Mouse (Mus musculus): ENCODE measurements around the gene Myo19. TPM values are rescaled to one million over a fixed set of nuclear protein-coding genes. Genes with fewer than 3 reads are reported as not detected.

Gene Myo19
- polyA plus RNA-seq, 1 experiment from 2014 or later, result 6.6 TPM

- Histone ChIP-seq H3K9me3 (replicated peaks; ENCODE audit: control insufficient read depth, low read length) (no peaks in the 10 kb centered on the region), H3K27ac (ENCODE audit: low read length) (peak overlapping the region; percentile 98), H3K9ac (ENCODE audit: low read length) (peak overlapping the region; percentile 95), H3K4me2 (ENCODE audit: low read depth, low read length) (peak overlapping the region; percentile 97), H3K4me3 (ENCODE audit: low read length) (peak overlapping the region; percentile 95), H3K36me3 (ENCODE audit: control insufficient read depth, insufficient read depth) (peaks cover 23% of the 10 kb centered on the region), H3K27me3 (ENCODE audit: control insufficient read depth, insufficient read depth, low read length) (no peaks in the 10 kb centered on the region), H3K4me1 (ENCODE audit: control insufficient read depth, insufficient read depth, low read length) (peaks cover 14% of the 10 kb centered on the region)
- 57% methylated on average over 9 of the region's 9 CpGs for WGBS
- no peak for ATAC-seq (replicated peaks; ENCODE audit: extremely low read depth, insufficient read depth, low FRiP score)
These were observed 1.0 kb downstream of the Myo19 start for GRCm38 (mm10) chr11:84880971-84881370.

DNA sequence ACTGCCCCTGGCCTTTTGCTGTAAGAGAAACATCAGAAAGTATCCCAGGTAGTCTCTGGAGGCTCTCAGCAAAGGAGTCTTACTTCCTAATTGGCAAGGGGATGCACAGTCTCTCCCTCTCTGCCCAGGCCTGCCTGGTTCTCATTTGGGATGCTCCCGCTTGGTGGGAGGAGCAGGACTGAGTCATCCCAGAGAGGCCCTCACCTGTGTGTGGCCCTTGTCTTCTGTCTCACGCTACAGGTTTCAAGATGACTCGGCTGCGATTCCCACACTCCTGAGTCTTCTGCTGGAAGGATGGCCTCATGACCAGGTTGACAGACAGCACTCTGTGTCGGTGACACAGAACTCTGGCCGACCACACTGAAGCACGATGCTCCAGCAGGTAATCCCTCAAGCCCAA is 2.4 kb downstream of the Myo19 start:
- 93% methylated on average over 7 of the region's 7 CpGs for WGBS
- Histone ChIP-seq H3K36me3 (ENCODE audit: control insufficient read depth, insufficient read depth) (peaks cover 30% of the 10 kb centered on the region), H3K27me3 (ENCODE audit: control insufficient read depth, insufficient read depth, low read length) (no peaks in the 10 kb centered on the region), H3K4me2 (ENCODE audit: low read depth, low read length) (no peak overlapping the region), H3K4me1 (ENCODE audit: control insufficient read depth, insufficient read depth, low read length) (peaks cover 14% of the 10 kb centered on the region), H3K27ac (ENCODE audit: low read length) (no peak overlapping the region), H3K9ac (ENCODE audit: low read length) (no peak overlapping the region), H3K9me3 (replicated peaks; ENCODE audit: control insufficient read depth, low read length) (no peaks in the 10 kb centered on the region), H3K4me3 (ENCODE audit: low read length) (no peak overlapping the region)
- no peak for ATAC-seq (replicated peaks; ENCODE audit: extremely low read depth, insufficient read depth, low FRiP score)

- no peak overlapping the region for H3K9ac ChIP-seq (ENCODE audit: low read length)
- no peaks in the 10 kb centered on the region for H3K9me3 ChIP-seq (replicated peaks; ENCODE audit: control insufficient read depth, low read length)
- ATAC-seq (replicated peaks; ENCODE audit: extremely low read depth, insufficient read depth, low FRiP score), result no peak
- H3K4me2 ChIP-seq (ENCODE audit: low read depth, low read length), result no peak overlapping the region
- WGBS, result 78% methylated on average over 4 of the region's 4 CpGs
- no peak overlapping the region for H3K4me3 ChIP-seq (ENCODE audit: low read length)
- peaks cover 9% of the 10 kb centered on the region for H3K4me1 ChIP-seq (ENCODE audit: control insufficient read depth, insufficient read depth, low read length)
- H3K27me3 ChIP-seq (ENCODE audit: control insufficient read depth, insufficient read depth, low read length), result no peaks in the 10 kb centered on the region
- H3K36me3 ChIP-seq (ENCODE audit: control insufficient read depth, insufficient read depth), result peaks cover 47% of the 10 kb centered on the region
- no peak overlapping the region for H3K27ac ChIP-seq (ENCODE audit: low read length)
These were observed 5.3 kb downstream of the Myo19 start for GRCm38 (mm10) chr11:84885238-84885637.

DNA sequence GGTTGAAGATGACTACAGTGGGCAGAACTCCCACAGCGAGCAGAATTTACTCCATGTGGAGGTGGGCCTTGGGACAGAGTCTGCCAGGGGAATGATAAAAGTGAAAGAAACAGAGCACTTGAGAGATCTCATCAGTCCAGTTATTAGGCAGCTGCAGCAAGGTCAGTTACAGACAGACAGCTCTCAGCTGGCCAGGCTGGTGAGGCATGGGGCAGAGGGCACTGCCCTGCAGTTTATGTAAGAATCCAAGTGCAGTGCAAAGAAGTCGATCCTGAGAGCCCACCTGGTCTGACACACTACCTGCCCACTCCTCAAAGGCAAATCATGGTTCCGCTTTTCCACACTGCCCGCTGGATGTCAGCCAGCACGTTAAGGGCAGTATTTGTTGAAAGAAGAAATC is 6.3 kb downstream of the Myo19 start:
- H3K4me3 ChIP-seq (ENCODE audit: low read length), result no peak overlapping the region
- WGBS, result 86% methylated on average over 5 of the region's 5 CpGs
- no peak for ATAC-seq (replicated peaks; ENCODE audit: extremely low read depth, insufficient read depth, low FRiP score)

DNA sequence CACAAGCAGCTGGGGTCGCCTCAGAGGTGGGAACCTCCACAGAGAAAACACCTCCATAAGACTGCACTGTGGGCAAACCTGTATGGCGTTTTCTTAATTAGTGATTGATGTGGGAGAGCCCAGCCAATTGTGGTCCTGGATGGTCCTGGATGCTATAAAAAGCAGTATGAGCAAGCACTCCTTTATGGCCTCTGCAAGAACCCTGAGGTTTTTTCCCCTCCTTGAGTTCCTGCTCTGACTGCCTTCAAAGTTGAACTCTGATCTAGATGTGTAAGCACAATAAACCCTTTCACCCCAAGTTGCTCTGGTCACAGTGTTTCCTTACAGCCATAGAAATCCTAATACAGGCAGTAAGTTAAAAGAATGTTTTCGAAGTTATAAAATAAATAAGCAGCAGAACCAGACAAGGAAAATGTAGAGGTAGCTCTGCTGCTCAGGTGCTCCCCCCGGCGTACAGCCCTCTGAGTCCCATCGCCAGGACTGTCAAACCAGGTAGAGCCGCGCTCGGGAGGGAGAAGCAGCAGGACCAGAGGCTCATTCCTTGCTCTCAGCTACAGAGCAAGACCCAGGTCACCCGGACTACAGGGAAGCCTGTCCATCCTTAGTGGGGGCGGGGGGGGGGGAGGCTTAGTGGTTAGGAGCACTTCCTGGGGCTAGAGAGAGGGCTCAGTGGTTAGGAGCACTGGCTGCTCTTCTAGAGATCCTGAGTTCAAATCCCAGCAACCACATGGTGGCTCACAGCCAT is 7.0 kb downstream of the Myo19 start:
- Histone ChIP-seq H3K4me1 (ENCODE audit: control insufficient read depth, insufficient read depth, low read length) (no peaks in the 10 kb centered on the region), H3K4me2 (ENCODE audit: low read depth, low read length) (no peak overlapping the region), H3K9ac (ENCODE audit: low read length) (no peak overlapping the region), H3K27ac (ENCODE audit: low read length) (no peak overlapping the region), H3K9me3 (replicated peaks; ENCODE audit: control insufficient read depth, low read length) (no peaks in the 10 kb centered on the region), H3K4me3 (ENCODE audit: low read length) (no peak overlapping the region), H3K27me3 (ENCODE audit: control insufficient read depth, insufficient read depth, low read length) (no peaks in the 10 kb centered on the region), H3K36me3 (ENCODE audit: control insufficient read depth, insufficient read depth) (peaks cover 52% of the 10 kb centered on the region)
- ATAC-seq (replicated peaks; ENCODE audit: extremely low read depth, insufficient read depth, low FRiP score), result no peak
- 92% methylated on average over 11 of the region's 11 CpGs for WGBS

More for the DNA sequence above, 6.3 kb downstream of the Myo19 start:
- no peak overlapping the region for H3K4me2 ChIP-seq (ENCODE audit: low read depth, low read length)
- no peak overlapping the region for H3K27ac ChIP-seq (ENCODE audit: low read length)
- H3K27me3 ChIP-seq (ENCODE audit: control insufficient read depth, insufficient read depth, low read length), result no peaks in the 10 kb centered on the region
- H3K9me3 ChIP-seq (replicated peaks; ENCODE audit: control insufficient read depth, low read length), result no peaks in the 10 kb centered on the region
- H3K36me3 ChIP-seq (ENCODE audit: control insufficient read depth, insufficient read depth), result peaks cover 49% of the 10 kb centered on the region
- H3K9ac ChIP-seq (ENCODE audit: low read length), result no peak overlapping the region
- peaks cover 4% of the 10 kb centered on the region for H3K4me1 ChIP-seq (ENCODE audit: control insufficient read depth, insufficient read depth, low read length)

DNA sequence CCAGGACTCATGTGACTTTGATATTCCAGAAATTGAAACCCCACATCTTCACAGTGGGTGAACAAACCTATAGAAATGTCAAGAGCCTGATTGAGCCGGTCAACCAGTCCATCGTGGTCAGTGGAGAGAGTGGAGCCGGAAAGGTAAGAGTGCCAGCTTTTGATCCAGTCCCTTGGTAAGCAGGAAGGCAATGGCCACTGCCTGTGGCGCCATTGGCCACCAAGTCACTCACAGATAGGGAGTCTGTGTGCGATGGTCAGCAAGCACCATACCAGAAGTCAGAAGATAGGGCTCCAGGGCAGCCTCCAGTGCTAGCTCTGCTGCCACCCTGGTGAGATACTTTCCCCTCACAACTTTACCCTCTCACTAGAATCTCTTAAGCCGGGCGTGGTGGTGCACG is 8.1 kb downstream of the Myo19 start:
- H3K4me2 ChIP-seq (ENCODE audit: low read depth, low read length), result no peak overlapping the region
- ATAC-seq (replicated peaks; ENCODE audit: extremely low read depth, insufficient read depth, low FRiP score), result no peak
- no peak overlapping the region for H3K27ac ChIP-seq (ENCODE audit: low read length)
- 94% methylated on average over 8 of the region's 8 CpGs for whole genome bisulfite sequencing
- H3K9me3 ChIP-seq (replicated peaks; ENCODE audit: control insufficient read depth, low read length), result no peaks in the 10 kb centered on the region
- H3K36me3 ChIP-seq (ENCODE audit: control insufficient read depth, insufficient read depth), result peaks cover 52% of the 10 kb centered on the region
- no peak overlapping the region for H3K4me3 ChIP-seq (ENCODE audit: low read length)
- H3K4me1 ChIP-seq (ENCODE audit: control insufficient read depth, insufficient read depth, low read length), result no peaks in the 10 kb centered on the region
- H3K9ac ChIP-seq (ENCODE audit: low read length), result no peak overlapping the region
- no peaks in the 10 kb centered on the region for H3K27me3 ChIP-seq (ENCODE audit: control insufficient read depth, insufficient read depth, low read length)

GRCm38 (mm10) chr11:84889492-84889891 is 9.5 kb downstream of the Myo19 start:
- H3K4me1 ChIP-seq (ENCODE audit: control insufficient read depth, insufficient read depth, low read length), result no peaks in the 10 kb centered on the region
- no peaks in the 10 kb centered on the region for H3K27me3 ChIP-seq (ENCODE audit: control insufficient read depth, insufficient read depth, low read length)
- no peak overlapping the region for H3K27ac ChIP-seq (ENCODE audit: low read length)
- ATAC-seq (replicated peaks; ENCODE audit: extremely low read depth, insufficient read depth, low FRiP score), result no peak
- H3K4me2 ChIP-seq (ENCODE audit: low read depth, low read length), result no peak overlapping the region
- peaks cover 43% of the 10 kb centered on the region for H3K36me3 ChIP-seq (ENCODE audit: control insufficient read depth, insufficient read depth)
- no peak overlapping the region for H3K4me3 ChIP-seq (ENCODE audit: low read length)
- WGBS, result 91% methylated on average over 2 of the region's 2 CpGs
- no peaks in the 10 kb centered on the region for H3K9me3 ChIP-seq (replicated peaks; ENCODE audit: control insufficient read depth, low read length)
- no peak overlapping the region for H3K9ac ChIP-seq (ENCODE audit: low read length)

DNA sequence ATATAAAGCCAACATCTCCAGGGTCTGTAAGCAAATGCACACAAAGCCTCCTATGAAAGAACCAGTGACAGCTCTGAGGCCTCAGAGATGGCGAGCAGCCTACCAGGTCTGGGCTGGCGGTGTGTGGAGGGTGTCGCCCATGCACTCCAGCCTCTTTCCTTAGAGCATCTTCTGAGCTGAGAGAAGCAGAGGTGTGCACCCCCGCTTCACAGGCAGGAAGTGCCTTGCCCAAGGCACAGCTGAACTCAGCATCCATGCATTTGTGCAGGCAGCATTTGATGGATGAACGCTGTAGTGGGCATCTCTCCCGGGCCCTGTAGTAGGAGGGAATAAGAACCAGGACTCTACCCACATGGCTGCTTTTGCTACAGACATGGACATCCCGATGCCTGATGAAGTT is 11.8 kb downstream of the Myo19 start:
- WGBS, result 91% methylated on average over 7 of the region's 7 CpGs
- H3K27me3 ChIP-seq (ENCODE audit: control insufficient read depth, insufficient read depth, low read length), result no peaks in the 10 kb centered on the region
- H3K9ac ChIP-seq (ENCODE audit: low read length), result no peak overlapping the region
- H3K27ac ChIP-seq (ENCODE audit: low read length), result no peak overlapping the region
- no peak overlapping the region for H3K4me3 ChIP-seq (ENCODE audit: low read length)
- peaks cover 31% of the 10 kb centered on the region for H3K36me3 ChIP-seq (ENCODE audit: control insufficient read depth, insufficient read depth)
- H3K4me2 ChIP-seq (ENCODE audit: low read depth, low read length), result no peak overlapping the region
- H3K4me1 ChIP-seq (ENCODE audit: control insufficient read depth, insufficient read depth, low read length), result no peaks in the 10 kb centered on the region
- ATAC-seq (replicated peaks; ENCODE audit: extremely low read depth, insufficient read depth, low FRiP score), result no peak
- no peaks in the 10 kb centered on the region for H3K9me3 ChIP-seq (replicated peaks; ENCODE audit: control insufficient read depth, low read length)

DNA sequence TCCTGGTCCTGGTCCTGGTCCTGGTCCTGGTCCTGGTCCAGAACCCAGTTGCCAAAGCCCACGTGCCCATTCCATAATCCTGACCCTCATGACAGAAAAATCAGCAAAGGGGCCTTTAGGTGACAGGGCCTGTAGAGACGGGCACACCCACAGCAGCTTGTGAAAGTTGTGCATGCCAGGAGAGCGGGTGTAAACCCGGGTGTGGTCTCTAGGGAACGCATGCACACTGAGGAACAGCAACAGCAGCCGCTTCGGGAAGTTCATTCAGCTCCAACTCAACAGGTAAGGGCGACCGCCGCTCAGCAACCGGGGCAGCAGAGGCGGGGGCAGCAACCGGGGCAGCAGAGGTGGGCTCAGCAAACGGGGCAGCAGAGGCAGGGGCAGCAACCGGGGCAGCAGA is 13.2 kb downstream of the Myo19 start:
- Histone ChIP-seq H3K36me3 (ENCODE audit: control insufficient read depth, insufficient read depth) (peaks cover 31% of the 10 kb centered on the region), H3K4me3 (ENCODE audit: low read length) (no peak overlapping the region), H3K27ac (ENCODE audit: low read length) (no peak overlapping the region), H3K27me3 (ENCODE audit: control insufficient read depth, insufficient read depth, low read length) (no peaks in the 10 kb centered on the region), H3K9ac (ENCODE audit: low read length) (no peak overlapping the region), H3K4me2 (ENCODE audit: low read depth, low read length) (no peak overlapping the region), H3K4me1 (ENCODE audit: control insufficient read depth, insufficient read depth, low read length) (no peaks in the 10 kb centered on the region), H3K9me3 (replicated peaks; ENCODE audit: control insufficient read depth, low read length) (no peaks in the 10 kb centered on the region)
- 85% methylated on average over 15 of the region's 15 CpGs for whole genome bisulfite sequencing
- ATAC-seq (replicated peaks; ENCODE audit: extremely low read depth, insufficient read depth, low FRiP score), result no peak

All from heart, embryonic 16.5 days (tissue).